Mouse (Mus musculus) brain, embryonic 14.5 days (tissue): ENCODE data around the gene Lrrc45. TPM values are rescaled to one million over a fixed set of nuclear protein-coding genes. Genes with fewer than 3 reads are reported as not detected.

Source experiments
- DNase-seq: peaks from one replicate; pipeline ENCODE4 v3.0.0-alpha.2; 2011; ENCODE audit warnings: low read depth
- CTCF ChIP-seq: fragments of 200-500 bp; IDR thresholded peaks from 2 replicates; pipeline ENCODE4 v1.5.1; 2012; ENCODE audit warnings: inconsistent platforms, mild to moderate bottlenecking, moderate library complexity, borderline replicate concordance; ENCODE audit not compliant: insufficient read depth, insufficient read length; ENCODE audit errors: extremely low read depth
- POLR2A ChIP-seq: fragments of 200-500 bp; IDR thresholded peaks from 2 replicates; pipeline ENCODE4 v1.6.1; 2012; ENCODE audit warnings: mild to moderate bottlenecking, inconsistent platforms, borderline replicate concordance; ENCODE audit not compliant: poor library complexity, insufficient read depth, insufficient read length, severe bottlenecking; ENCODE audit errors: extremely low read depth
- polyA plus RNA-seq: library from polyadenylated mRNA; depleted of rRNA; stranded (reverse); fragments of >200 nt; gene quantifications from 2 replicates; pipeline ENCODE4 v1.2.3, GENCODE M21; 2012; rRNA removed

Gene Lrrc45
- polyA plus RNA-seq, 1 experiment = 97.6 TPM

DNA sequence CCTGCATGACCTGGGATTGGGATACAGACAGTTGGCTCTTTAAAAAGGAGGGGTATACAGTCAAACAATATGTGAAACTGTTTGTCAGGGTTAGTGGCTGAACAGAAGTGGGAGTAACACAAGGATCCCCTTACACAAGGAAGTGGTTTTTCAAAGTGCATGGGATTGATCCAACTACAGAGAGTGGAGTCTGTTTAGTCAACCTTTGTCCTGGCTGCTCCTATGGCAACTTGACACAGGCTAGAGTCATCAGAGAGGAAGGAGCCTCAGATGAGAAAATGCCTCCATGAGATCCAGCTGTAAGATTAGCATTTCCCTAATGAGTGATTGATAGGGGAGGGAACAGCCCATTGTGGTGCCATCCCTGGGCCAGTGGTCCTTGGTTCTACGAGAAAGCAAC is 54.5 kb downstream of the Lrrc45 start:
- TF ChIP-seq POLR2A (no peak), CTCF (no peak)
- DNase-seq = no peak

Other genes starting within 250 kb of the Lrrc45 start
- 42.4 and 45.8 TPM in 2 replicates for gene Arl16, start 246.3 kb upstream of the Lrrc45 start, polyA plus RNA-seq
- gene Mrpl12, start 229.3 kb upstream of the Lrrc45 start, polyA plus RNA-seq = 96.3 and 107 TPM in 2 replicates
- 40.6 and 57.3 TPM in 2 replicates for gene Slc25a10, start 222.1 kb upstream of the Lrrc45 start, polyA plus RNA-seq
- gene Gcgr, start 183.2 kb upstream of the Lrrc45 start, polyA plus RNA-seq = 0.32 and 0.36 TPM in 2 replicates
- gene Mcrip1, start 164.2 kb upstream of the Lrrc45 start, polyA plus RNA-seq = 204 and 253 TPM in 2 replicates
- not detected in 2 replicates for gene Ppp1r27, start 162.8 kb upstream of the Lrrc45 start, polyA plus RNA-seq
- gene P4hb, start 140.7 kb upstream of the Lrrc45 start, polyA plus RNA-seq = 162 and 206 TPM in 2 replicates
- 540 and 581 TPM in 2 replicates for gene Arhgdia, start 132.3 kb upstream of the Lrrc45 start, polyA plus RNA-seq
- gene Alyref, start 115.6 kb upstream of the Lrrc45 start, polyA plus RNA-seq = 86.8 and 89.7 TPM in 2 replicates
- gene Anapc11, start 115.5 kb upstream of the Lrrc45 start, polyA plus RNA-seq = 175 and 222 TPM in 2 replicates
- 0.29 and 0.45 TPM in 2 replicates for gene Npb, start 105.4 kb upstream of the Lrrc45 start, polyA plus RNA-seq
- gene Pcyt2, start 96.0 kb upstream of the Lrrc45 start, polyA plus RNA-seq = 229 and 307 TPM in 2 replicates
- 59.4 and 85.8 TPM in 2 replicates for gene Sirt7, start 88.7 kb upstream of the Lrrc45 start, polyA plus RNA-seq
- 57.4 and 57.6 TPM in 2 replicates for gene Mafg, start 80.3 kb upstream of the Lrrc45 start, polyA plus RNA-seq
- gene Pycr1, start 70.2 kb upstream of the Lrrc45 start, polyA plus RNA-seq = 19.9 and 26.8 TPM in 2 replicates
- 0.35 and 0.51 TPM in 2 replicates for gene Myadml2, start 65.8 kb upstream of the Lrrc45 start, polyA plus RNA-seq
- 1.7 and 2.7 TPM in 2 replicates for gene Notum, start 52.8 kb upstream of the Lrrc45 start, polyA plus RNA-seq
- gene Aspscr1, start 41.0 kb upstream of the Lrrc45 start, polyA plus RNA-seq = 83.0 and 90.3 TPM in 2 replicates
- gene Cenpx, start 187 bp upstream of the Lrrc45 start, polyA plus RNA-seq = 59.7 and 89.6 TPM in 2 replicates
- gene Rac3, start 7.5 kb downstream of the Lrrc45 start, polyA plus RNA-seq = 425 and 438 TPM in 2 replicates
- gene Dcxr, start 13.4 kb downstream of the Lrrc45 start, polyA plus RNA-seq = 8.6 and 11.8 TPM in 2 replicates
- gene Cbr2, start 18.2 kb downstream of the Lrrc45 start, polyA plus RNA-seq = 0.53 and 0.66 TPM in 2 replicates
- gene Hmga1b, start 48.9 kb downstream of the Lrrc45 start, polyA plus RNA-seq = 0.76 and 1.9 TPM in 2 replicates
- gene Rfng, start 70.3 kb downstream of the Lrrc45 start, polyA plus RNA-seq = 117 and 119 TPM in 2 replicates
- gene Gps1, start 70.3 kb downstream of the Lrrc45 start, polyA plus RNA-seq = 277 and 337 TPM in 2 replicates
- gene Dus1l, start 82.5 kb downstream of the Lrrc45 start, polyA plus RNA-seq = 38.9 and 43.9 TPM in 2 replicates
- gene Fasn, start 110.6 kb downstream of the Lrrc45 start, polyA plus RNA-seq = 298 and 471 TPM in 2 replicates
- 5.6 and 7.2 TPM in 2 replicates for gene Ccdc57, start 218.9 kb downstream of the Lrrc45 start, polyA plus RNA-seq
- gene Slc16a3, start 234.6 kb downstream of the Lrrc45 start, polyA plus RNA-seq = 9.4 and 10.9 TPM in 2 replicates